Mouse (Mus musculus): ENCODE data around the gene Gm49358.

DNA sequence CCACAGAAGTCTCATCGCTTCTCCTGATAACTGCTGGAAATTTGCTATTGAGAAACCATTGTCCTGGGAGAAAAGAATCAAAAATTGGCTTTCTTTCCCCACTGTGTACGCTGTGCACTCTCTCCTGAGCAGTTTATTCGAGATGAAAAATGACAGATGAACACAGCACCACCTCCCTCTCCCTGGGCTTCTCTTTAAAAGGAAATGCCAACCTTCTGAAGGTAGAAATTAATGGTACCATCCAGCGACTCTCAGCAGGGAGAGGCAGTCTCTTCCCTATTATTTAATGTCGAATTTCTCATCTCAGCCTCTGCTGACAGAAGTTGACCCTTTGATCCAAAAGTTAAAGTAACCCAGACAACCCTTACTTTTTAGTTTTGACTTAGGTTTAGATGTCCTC is 5.4 kb downstream of the Gm49358 start:
- TF ChIP-seq CTCF (IDR thresholded peaks at IDR 0.05; ENCODE audit: borderline replicate concordance, insufficient read depth, low read depth, low read length) (no peak), POLR2A (IDR thresholded peaks at IDR 0.05; ENCODE audit: borderline replicate concordance, insufficient read depth, low read length) (no peak)
